Mouse (Mus musculus) lung, adult 2 months (tissue): ENCODE measurements around the gene Zfp941. TPM values are rescaled to one million over a fixed set of nuclear protein-coding genes. Genes with fewer than 3 reads are reported as not detected.

Experiments
- DNase-seq: peaks from one replicate; pipeline ENCODE4 v3.0.0; 2022
- H3K4me1 ChIP-seq: fragments of 200-500 bp; 2 replicates; pipeline ENCODE4 v1.6.1; 2011; ENCODE audit warnings: low read length; ENCODE audit not compliant: control insufficient read depth, insufficient read depth
- H3K4me3 ChIP-seq: fragments of 200-500 bp; replicated peaks from 2 replicates; pipeline ENCODE3; 2011; ENCODE audit warnings: low read depth, mild to moderate bottlenecking, control low read depth, low read length; ENCODE audit errors: extremely low read depth
- CTCF ChIP-seq: fragments of 200-500 bp; IDR thresholded peaks from 2 replicates; pipeline ENCODE4 v1.5.1; 2011; ENCODE audit warnings: mild to moderate bottlenecking, low read length, control low read depth; ENCODE audit not compliant: insufficient read depth
- POLR2A ChIP-seq: fragments of 200-500 bp; IDR thresholded peaks from 2 replicates; pipeline ENCODE4 v1.6.1; 2011; ENCODE audit warnings: low read depth, mild to moderate bottlenecking, control low read depth, low read length, borderline replicate concordance; ENCODE audit errors: extremely low read depth
- WGBS: fragments of 180-500 bp; shearing (Covaris S2); methylation state at CpG from one replicate; pipeline ENCODE4 v1.1.7; 2018; 5-methylcytosine and 5-hydroxymethylcytosine counted together
- polyA plus RNA-seq: library from polyadenylated mRNA; depleted of rRNA; stranded (reverse); fragments of >200 nt; gene quantifications from 2 replicates; pipeline ENCODE4 v1.2.3, GENCODE M21; 2012

Zfp941 gene
- polyA plus RNA-seq, 1 experiment, result 0.19 TPM

GRCm38 (mm10) chr7:140854483-140854882 is 32.5 kb upstream of the Zfp941 start:
- no peak for TF ChIP-seq POLR2A
- no peak for TF ChIP-seq CTCF
- DNase-seq, result no peak
- no peak overlapping the region for H3K4me3 ChIP-seq
- peaks cover 14% of the 10 kb centered on the region for H3K4me1 ChIP-seq
- WGBS, result 88% methylated on average over 18 of the region's 18 CpGs

GRCm38 (mm10) chr7:140853386-140853785 is 31.4 kb upstream of the Zfp941 start:
- H3K4me3 ChIP-seq, result no peak overlapping the region
- TF ChIP-seq POLR2A (no peak), CTCF (no peak)
- WGBS, result 74% methylated on average over 9 of the region's 9 CpGs
- peaks cover 9% of the 10 kb centered on the region for H3K4me1 ChIP-seq
- no peak for DNase-seq

GRCm38 (mm10) chr7:140851916-140852315 is 29.9 kb upstream of the Zfp941 start:
- TF ChIP-seq POLR2A, result no peak
- no peak for TF ChIP-seq CTCF
- DNase-seq, result no peak
- 92% methylated on average over 4 of the region's 4 CpGs for WGBS
- Histone ChIP-seq H3K4me3 (no peak overlapping the region), H3K4me1 (peaks cover 5% of the 10 kb centered on the region; the same call in 1 of the 2 replicates)

- Histone ChIP-seq H3K4me3 (no peak overlapping the region), H3K4me1 (no peaks in the 10 kb centered on the region; the same call in 1 of the 2 replicates)
- DNase-seq, result no peak
- WGBS, result 93% methylated on average over 10 of the region's 10 CpGs
- TF ChIP-seq CTCF (no peak), POLR2A (no peak)
These were observed 26.6 kb upstream of the Zfp941 start for GRCm38 (mm10) chr7:140848591-140848990.

- no peak for TF ChIP-seq CTCF
- TF ChIP-seq POLR2A, result no peak
- WGBS, result 56% methylated on average over 11 of the region's 11 CpGs
- H3K4me1 ChIP-seq, result no peaks in the 10 kb centered on the region; the same call in 1 of the 2 replicates
- no peak for DNase-seq
- H3K4me3 ChIP-seq, result no peak within 1 kb of the TSS
These were observed 26.0 kb upstream of the Zfp941 start, which contains the start of gene Odf3 for GRCm38 (mm10) chr7:140847755-140848580. Gene Odf3, plus strand, starts transcription at chr7:140847805.

- 78% methylated on average over 10 of the region's 10 CpGs for WGBS
- Histone ChIP-seq H3K4me3 (no peak overlapping the region), H3K4me1 (no peaks in the 10 kb centered on the region; the same call in 1 of the 2 replicates)
- no peak for DNase-seq
- no peak for TF ChIP-seq CTCF
- no peak for TF ChIP-seq POLR2A
These were observed 24.7 kb upstream of the Zfp941 start for GRCm38 (mm10) chr7:140846676-140847075.

GRCm38 (mm10) chr7:140845683-140846082 is 23.7 kb upstream of the Zfp941 start:
- DNase-seq, result no peak
- Histone ChIP-seq H3K4me3 (no peak overlapping the region), H3K4me1 (peaks cover 3% of the 10 kb centered on the region; the same call in 1 of the 2 replicates)
- WGBS, result 60% methylated on average over 4 of the region's 4 CpGs
- TF ChIP-seq CTCF, result no peak
- no peak for TF ChIP-seq POLR2A

GRCm38 (mm10) chr7:140844905-140845665 is 23.1 kb upstream of the Zfp941 start, which contains the start of gene Scgb1c1:
Gene Scgb1c1, plus strand, starts transcription at chr7:140845547.
- TF ChIP-seq POLR2A, result no peak
- peak; percentile 93 for TF ChIP-seq CTCF
- 19% methylated on average over 14 of the region's 14 CpGs for WGBS
- Histone ChIP-seq H3K4me3 (no peak within 1 kb of the TSS), H3K4me1 (peaks cover 3% of the 10 kb centered on the region; the same call in 1 of the 2 replicates)
- peak; percentile 92 for DNase-seq

GRCm38 (mm10) chr7:140843806-140844205 is 21.8 kb upstream of the Zfp941 start:
- no peak for TF ChIP-seq CTCF
- no peak for TF ChIP-seq POLR2A
- Histone ChIP-seq H3K4me3 (no peak overlapping the region), H3K4me1 (peaks cover 3% of the 10 kb centered on the region; the same call in 1 of the 2 replicates)
- DNase-seq, result no peak
- WGBS, result 67% methylated on average over 7 of the region's 7 CpGs
